Mouse (Mus musculus) hindbrain, embryonic 11.5 days (tissue): ENCODE data around the gene Hoxb7. TPM values are rescaled to one million over a fixed set of nuclear protein-coding genes. Genes with fewer than 3 reads are reported as not detected.
A peak's percentile ranks its signal among the peaks of the same experiment; 100 is the strongest.

ENCODE experiments used
- ATAC-seq: fragments of 200-750 bp; cut with Nextera tagmentation; 2 replicates; pipeline ENCODE4 v1.8.0; 2017; ENCODE audit warnings: mild to moderate bottlenecking, moderate TSS enrichment, moderate library complexity; ENCODE audit not compliant: low FRiP score
- DNase-seq: peaks from one replicate; pipeline ENCODE4 v3.0.0-alpha.2; 2015; ENCODE audit warnings: low spot score
- H3K27ac ChIP-seq: fragments of 300-500 bp; sonication (generic); 2 replicates; pipeline ENCODE4 v1.5.1; 2014; ENCODE audit warnings: mild to moderate bottlenecking, low read depth, low read length
- H3K27me3 ChIP-seq: fragments of 300-500 bp; sonication (generic); 2 replicates; pipeline ENCODE4 v1.6.1; 2014; ENCODE audit warnings: mild to moderate bottlenecking, low read length, moderate library complexity, mixed read lengths; ENCODE audit not compliant: control insufficient read depth, insufficient read depth
- H3K36me3 ChIP-seq: fragments of 300-500 bp; sonication (generic); 2 replicates; pipeline ENCODE4 v1.6.1; 2014; ENCODE audit warnings: mild to moderate bottlenecking, low read length, moderate library complexity, mixed read lengths; ENCODE audit not compliant: control insufficient read depth, insufficient read depth
- H3K4me1 ChIP-seq: fragments of 300-500 bp; sonication (generic); replicated peaks from 2 replicates; pipeline ENCODE4 v1.6.1; 2014; ENCODE audit warnings: low read length, mixed read lengths; ENCODE audit not compliant: control insufficient read depth, insufficient read depth
- H3K4me2 ChIP-seq: fragments of 300-500 bp; sonication (generic); replicated peaks from 2 replicates; pipeline ENCODE4 v1.6.1; 2014; ENCODE audit warnings: mild to moderate bottlenecking, low read depth, low read length
- H3K4me3 ChIP-seq: fragments of 300-500 bp; sonication (generic); 2 replicates; pipeline ENCODE4 v1.5.1; 2014; ENCODE audit warnings: low read depth, low read length
- H3K9ac ChIP-seq: fragments of 300-500 bp; sonication (generic); 2 replicates; pipeline ENCODE4 v1.6.1; 2014; ENCODE audit warnings: low read depth, low read length
- H3K9me3 ChIP-seq: fragments of 300-500 bp; sonication (generic); 2 replicates; pipeline ENCODE4 v1.6.1; 2016; ENCODE audit warnings: low read length; ENCODE audit not compliant: control insufficient read depth
- WGBS: fragments of 180-500 bp; shearing (Covaris S2); extraction: QIAGEN DNeasy Blood & Tissue Kit; methylation state at CpG from one replicate; pipeline ENCODE4 v1.1.7; 2014; 5-methylcytosine and 5-hydroxymethylcytosine counted together
- polyA plus RNA-seq: library from polyadenylated mRNA; unstranded; fragments of >200 nt; fragmentation: Nextera tagmentation; extraction: Ambion mirVana; gene quantifications from 2 replicates; pipeline ENCODE4 v1.2.1, GENCODE M21; 2014

Gene Hoxb7
- polyA plus RNA-seq, 1 experiment from 2014 or later, result 4.0 TPM

DNA sequence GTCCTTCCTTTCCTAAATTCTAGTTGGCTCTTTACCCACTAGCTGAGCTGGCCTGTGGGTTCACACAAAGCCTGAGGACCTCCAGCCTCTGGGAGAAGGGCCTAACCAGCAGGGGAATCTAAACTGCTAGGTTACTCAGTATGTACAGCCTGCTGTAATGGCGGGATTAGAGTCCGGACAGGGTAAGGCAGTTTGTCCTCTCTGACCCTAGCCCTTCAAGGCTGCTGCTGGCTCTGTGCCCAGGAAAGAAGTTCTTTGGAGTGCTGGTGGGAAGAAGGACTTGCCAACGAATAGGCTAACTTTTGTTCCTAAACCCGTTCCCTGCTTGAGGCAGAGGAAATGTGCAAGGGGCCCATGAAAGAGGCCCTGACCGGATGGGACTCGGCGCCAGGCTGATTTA lies 20.5 kb upstream of the Hoxb7 start:
- ATAC-seq, result no peak
- peaks cover 2% of the 10 kb centered on the region for H3K4me1 ChIP-seq
- no peak overlapping the region for H3K4me2 ChIP-seq
- no peak overlapping the region for H3K9ac ChIP-seq
- H3K27ac ChIP-seq, result no peak overlapping the region
- peak; percentile 43 for DNase-seq
- H3K4me3 ChIP-seq, result no peak overlapping the region
- H3K27me3 ChIP-seq, result peaks cover 98% of the 10 kb centered on the region
- no peaks in the 10 kb centered on the region for H3K36me3 ChIP-seq
- 2% methylated on average over 7 of the region's 7 CpGs for WGBS
- no peaks in the 10 kb centered on the region for H3K9me3 ChIP-seq

DNA sequence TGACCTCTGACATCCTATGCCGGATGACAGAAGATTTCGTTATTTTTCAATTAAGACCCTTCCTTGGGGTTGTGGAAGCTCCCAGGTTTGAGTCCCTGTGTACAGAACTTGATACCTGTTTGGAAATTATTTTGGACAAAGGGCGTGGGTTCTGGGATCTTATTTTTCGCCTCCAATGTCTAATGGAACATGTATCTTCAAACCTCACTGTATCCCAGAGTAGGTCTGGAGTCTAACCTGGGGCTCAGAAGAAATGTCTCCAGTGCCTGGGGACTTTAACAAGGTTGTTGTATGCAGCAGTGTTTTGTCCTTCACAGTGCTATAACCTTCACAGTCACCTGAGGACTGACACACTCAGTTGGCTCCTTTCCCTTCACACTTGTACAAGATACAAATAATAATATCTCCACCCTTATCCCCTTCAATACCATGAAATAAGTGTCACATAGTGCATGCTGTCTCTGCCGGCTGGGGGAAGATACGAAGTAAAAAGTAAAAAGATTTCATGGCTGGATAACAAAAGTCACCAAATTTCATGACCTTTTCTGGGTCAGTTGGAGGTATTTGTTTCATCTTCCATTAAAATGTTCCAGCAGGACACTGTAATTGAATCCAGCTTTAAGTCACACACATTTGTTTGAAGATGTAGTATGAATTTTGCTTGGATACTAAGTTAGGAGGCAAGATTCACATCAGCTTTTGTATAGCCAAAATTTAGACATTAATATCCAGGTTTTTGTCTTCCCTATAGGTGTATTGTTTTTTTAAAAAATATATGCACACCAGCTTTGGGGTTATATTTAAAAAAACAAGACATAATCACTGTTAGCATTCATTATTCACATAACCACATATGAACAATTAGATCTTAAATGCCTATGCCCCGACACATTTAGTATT lies 19.2 kb upstream of the Hoxb7 start:
- Histone ChIP-seq H3K9me3 (no peaks in the 10 kb centered on the region), H3K4me3 (no peak overlapping the region), H3K4me2 (no peak overlapping the region), H3K27me3 (peaks cover 98% of the 10 kb centered on the region), H3K9ac (no peak overlapping the region), H3K27ac (no peak overlapping the region), H3K36me3 (no peaks in the 10 kb centered on the region), H3K4me1 (peaks cover 6% of the 10 kb centered on the region)
- ATAC-seq (no peak), DNase-seq (peak; percentile 59)
- 7% methylated on average over 7 of the region's 7 CpGs for WGBS

DNA sequence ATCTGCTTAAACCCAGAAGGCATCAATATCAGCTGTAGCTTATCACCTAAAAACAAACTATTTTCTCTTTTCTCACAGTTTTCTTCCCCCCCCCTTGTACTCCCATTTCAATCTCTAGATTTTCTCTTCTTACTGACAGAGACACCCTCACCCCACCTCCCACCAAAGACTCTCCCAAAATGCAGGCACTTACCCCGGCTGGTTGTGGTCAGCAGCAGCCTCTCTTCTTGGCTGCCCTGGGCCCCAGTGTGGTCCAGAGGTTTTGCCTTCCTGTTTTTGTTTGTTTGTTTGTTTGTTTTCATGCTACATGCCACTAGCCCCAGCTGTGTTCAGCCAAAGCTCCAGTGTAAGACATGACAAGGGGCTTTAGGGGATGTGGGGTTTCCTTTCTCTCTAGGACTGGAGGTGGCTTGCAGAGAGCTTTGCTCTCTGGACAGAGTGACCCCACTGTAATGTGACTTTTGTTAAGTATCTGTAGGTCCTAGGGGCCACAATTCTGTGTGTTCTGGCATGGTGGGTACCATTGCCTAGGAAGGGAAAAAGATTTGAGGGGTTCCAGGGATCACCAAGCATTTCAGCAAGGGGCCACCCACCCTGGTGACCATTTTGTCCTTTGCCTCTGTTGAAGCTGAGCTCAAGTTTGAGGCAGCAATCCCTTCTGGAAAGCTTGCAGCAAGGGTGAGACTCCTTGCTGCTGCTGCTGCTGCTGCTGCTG lies 18.2 kb upstream of the Hoxb7 start:
- Histone ChIP-seq H3K4me3 (no peak overlapping the region), H3K36me3 (no peaks in the 10 kb centered on the region), H3K4me2 (no peak overlapping the region), H3K4me1 (peaks cover 6% of the 10 kb centered on the region), H3K27me3 (peaks cover 98% of the 10 kb centered on the region), H3K27ac (no peak overlapping the region), H3K9ac (no peak overlapping the region), H3K9me3 (no peaks in the 10 kb centered on the region)
- DNase-seq (peak; percentile 36), ATAC-seq (no peak)
- 6% methylated on average over 1 of the region's 1 CpGs for WGBS

DNA sequence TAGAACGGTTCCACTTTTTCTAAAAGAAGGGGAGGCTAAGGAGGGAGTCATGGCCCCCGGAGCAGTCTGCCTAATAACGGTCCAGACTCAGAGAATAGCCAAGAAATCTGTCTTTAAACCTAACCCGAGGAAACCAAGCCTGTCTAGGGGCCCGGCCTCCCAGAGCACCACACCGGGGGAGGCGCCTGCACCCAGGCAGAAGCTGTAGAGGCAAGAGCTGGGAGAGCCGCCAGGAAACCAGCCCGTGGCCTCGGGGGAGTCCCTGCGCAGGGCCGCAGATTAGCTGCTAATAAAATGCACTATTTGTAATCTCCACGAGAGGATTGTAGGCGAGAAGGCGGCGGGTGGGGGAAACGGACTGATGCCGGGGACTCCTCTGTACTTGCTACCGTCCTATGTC lies 16.6 kb upstream of the Hoxb7 start:
- WGBS, result 1% methylated on average over 19 of the region's 19 CpGs
- Histone ChIP-seq H3K9ac (no peak overlapping the region), H3K4me3 (no peak overlapping the region), H3K27me3 (peaks cover 98% of the 10 kb centered on the region), H3K9me3 (no peaks in the 10 kb centered on the region), H3K4me1 (peaks cover 6% of the 10 kb centered on the region), H3K36me3 (no peaks in the 10 kb centered on the region), H3K4me2 (no peak overlapping the region), H3K27ac (no peak overlapping the region)
- ATAC-seq (no peak), DNase-seq (no peak)

DNA sequence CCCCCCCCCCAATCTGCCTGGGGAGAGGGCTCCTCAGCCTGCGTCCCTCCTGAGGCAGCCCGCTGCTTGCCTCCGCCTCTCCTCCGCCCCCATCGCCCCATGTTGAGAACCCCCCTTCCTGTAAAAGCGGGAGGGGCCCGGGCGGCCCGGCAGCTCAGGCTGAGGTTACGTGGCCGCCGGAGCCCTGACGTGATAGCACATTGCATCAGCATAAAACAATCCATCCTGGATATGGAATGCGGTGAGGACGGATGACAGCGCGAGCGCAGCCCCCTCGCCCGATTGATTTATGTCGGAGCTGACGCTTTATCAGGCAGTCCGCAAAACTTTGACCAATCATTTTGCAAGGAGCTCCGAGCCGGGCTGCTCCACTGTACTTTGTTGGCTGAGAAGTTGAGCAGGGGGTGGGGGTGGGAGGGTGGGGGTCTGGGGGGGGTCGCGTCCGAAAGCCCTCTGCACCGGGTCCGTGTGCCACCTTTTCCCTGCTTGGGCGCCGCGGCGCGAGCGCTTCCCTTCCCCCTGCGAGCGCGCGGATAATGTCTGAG lies 15.4 kb upstream of the Hoxb7 start, which contains the start of gene Hoxb9:
TSS of gene Hoxb9 (plus strand) at position 462 of the 545 bp plus-strand sequence.
- no peak within 1 kb of the TSS for H3K27ac ChIP-seq
- peak within 1 kb of the TSS; percentile 21 for H3K4me2 ChIP-seq

DNA sequence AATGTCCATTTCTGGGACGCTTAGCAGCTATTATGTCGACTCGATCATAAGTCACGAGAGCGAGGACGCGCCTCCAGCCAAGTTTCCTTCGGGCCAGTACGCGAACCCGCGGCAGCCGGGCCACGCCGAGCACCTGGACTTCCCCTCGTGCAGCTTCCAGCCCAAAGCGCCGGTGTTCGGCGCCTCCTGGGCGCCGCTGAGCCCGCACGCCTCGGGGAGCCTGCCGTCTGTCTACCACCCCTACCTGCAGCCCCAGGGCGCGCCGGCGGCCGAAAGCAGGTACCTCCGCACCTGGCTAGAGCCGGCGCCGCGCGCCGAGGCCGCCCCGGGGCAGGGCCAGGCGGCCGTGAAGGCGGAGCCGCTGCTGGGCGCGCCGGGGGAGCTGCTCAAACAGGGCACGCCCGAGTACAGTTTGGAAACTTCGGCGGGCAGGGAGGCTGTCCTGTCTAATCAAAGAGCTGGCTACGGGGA lies 14.8 kb upstream of the Hoxb7 start:
- Histone ChIP-seq H3K4me3 (peak overlapping the region; percentile 19), H3K4me2 (peak overlapping the region; percentile 14; the same call in 1 of the 2 replicates), H3K4me1 (peaks cover 6% of the 10 kb centered on the region), H3K27me3 (peaks cover 98% of the 10 kb centered on the region), H3K27ac (no peak overlapping the region), H3K9ac (0 out of 2 replicates have a peak overlapping the region, but pooled peaks have one; percentile 27), H3K36me3 (no peaks in the 10 kb centered on the region), H3K9me3 (no peaks in the 10 kb centered on the region)
- no peak for ATAC-seq
- DNase-seq, result no peak
- WGBS, result under 1% methylated on average over 40 of the region's 52 CpGs

More for the DNA sequence above, 15.4 kb upstream of the Hoxb7 start, which contains the start of gene Hoxb9:
- Histone ChIP-seq H3K27me3 (peaks cover 98% of the 10 kb centered on the region), H3K4me1 (peaks cover 6% of the 10 kb centered on the region), H3K9ac (0 out of 2 replicates have a peak within 1 kb of the TSS, but pooled peaks have one; percentile 27), H3K9me3 (no peaks in the 10 kb centered on the region), H3K4me3 (peak within 1 kb of the TSS; percentile 19), H3K36me3 (no peaks in the 10 kb centered on the region)
- no peak for ATAC-seq
- no peak for DNase-seq
- under 1% methylated on average over 38 of the region's 40 CpGs for WGBS

DNA sequence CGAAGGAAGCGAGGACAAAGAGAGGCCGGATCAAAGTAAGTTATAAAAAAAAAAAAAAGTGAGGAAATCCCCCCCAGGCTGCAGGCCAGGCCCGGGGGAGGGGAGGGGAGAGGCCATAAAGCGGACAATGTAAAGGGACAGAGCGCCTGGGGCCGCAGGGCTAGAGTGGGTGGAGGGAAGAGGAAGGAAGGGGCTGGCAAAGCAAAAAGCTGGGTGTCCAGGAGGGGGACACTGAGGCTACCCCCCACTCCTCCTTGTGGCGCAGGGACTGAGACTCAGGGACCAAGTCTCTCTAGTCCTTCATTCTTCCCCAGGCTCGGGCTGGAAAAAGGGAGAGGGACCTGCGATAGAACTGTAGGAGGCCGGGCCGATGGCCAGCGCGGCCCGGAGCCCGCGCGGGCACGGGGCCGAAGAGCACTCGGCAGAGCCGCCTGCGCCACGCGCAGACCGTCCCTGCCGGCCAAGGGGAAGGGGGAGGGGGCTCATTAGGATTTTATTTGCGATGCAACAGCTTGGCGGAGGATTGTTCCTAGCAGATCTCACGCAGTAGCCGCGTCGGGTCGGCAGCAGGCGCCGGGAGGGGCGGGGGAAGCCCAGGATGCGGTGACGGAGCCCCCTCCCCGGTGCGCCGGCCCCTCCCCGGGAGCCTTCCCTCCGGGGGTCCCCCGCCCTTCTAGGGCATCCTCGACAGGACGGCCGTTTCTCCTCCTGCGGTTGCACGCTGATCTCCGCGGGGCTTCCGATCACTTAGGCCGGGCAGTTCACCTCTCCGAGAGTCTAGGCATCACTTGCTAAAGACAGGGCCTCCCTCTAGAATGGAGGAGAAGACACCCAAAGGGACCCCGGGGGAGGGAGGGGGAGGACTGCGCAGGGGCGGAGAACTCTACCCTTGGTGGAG lies 14.2 kb upstream of the Hoxb7 start:
- Histone ChIP-seq H3K9me3 (no peaks in the 10 kb centered on the region), H3K4me1 (peaks cover 6% of the 10 kb centered on the region), H3K4me3 (peak overlapping the region; percentile 19), H3K27ac (no peak overlapping the region), H3K9ac (no peak overlapping the region), H3K27me3 (peaks cover 98% of the 10 kb centered on the region), H3K4me2 (peak overlapping the region; percentile 21; the same call in 1 of the 2 replicates), H3K36me3 (no peaks in the 10 kb centered on the region)
- WGBS, result under 1% methylated on average over 53 of the region's 58 CpGs
- DNase-seq (peak; percentile 67), ATAC-seq (no peak)

DNA sequence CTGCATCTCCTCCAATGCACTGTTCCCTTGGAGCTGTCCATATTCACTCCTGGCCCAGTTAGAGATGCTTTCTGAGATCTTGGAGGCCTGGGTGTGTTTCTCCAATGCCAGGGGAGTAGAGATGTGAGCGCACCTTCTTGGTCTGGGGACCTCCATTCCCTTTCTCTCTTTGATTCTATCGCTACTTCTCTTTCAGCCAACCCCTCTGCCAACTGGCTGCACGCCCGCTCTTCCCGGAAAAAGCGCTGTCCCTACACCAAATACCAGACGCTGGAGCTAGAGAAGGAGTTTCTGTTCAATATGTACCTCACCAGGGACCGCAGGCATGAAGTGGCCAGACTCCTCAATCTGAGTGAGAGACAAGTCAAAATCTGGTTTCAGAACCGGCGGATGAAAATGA lies 12.0 kb upstream of the Hoxb7 start:
- H3K4me2 ChIP-seq, result no peak overlapping the region
- peaks cover 100% of the 10 kb centered on the region for H3K27me3 ChIP-seq
- no peak overlapping the region for H3K27ac ChIP-seq
- no peaks in the 10 kb centered on the region for H3K9me3 ChIP-seq
- 5% methylated on average over 10 of the region's 10 CpGs for WGBS
- ATAC-seq, result no peak
- H3K4me3 ChIP-seq, result no peak overlapping the region
- no peak for DNase-seq
- H3K36me3 ChIP-seq, result no peaks in the 10 kb centered on the region
- peaks cover 6% of the 10 kb centered on the region for H3K4me1 ChIP-seq
- H3K9ac ChIP-seq, result no peak overlapping the region
